In genomic region chr4:84096081-84096480, GRCm38 (mm10) we compare ENCODE assay signal across 29 mouse cellular contexts.
DNase-seq lines count a peak whose midpoint lies in the region; ATAC-seq and TF ChIP-seq lines count a peak whose summit lies in the region.
"Had no signal": no experiment of that assay in that cellular context is flagged by ENCODE, and none has a peak within 500 bp of the region (broad histone marks: within the 10 kb centered on the region; RNA-seq: fewer than 3 reads in every experiment).

No protein-coding gene starts in this region.

- H3K9ac ChIP-seq in stomach, embryonic 14.5 days (replicated peaks; ENCODE audit: low read depth, low read length) = no peak overlapping the region
- H3K9ac ChIP-seq: embryonic facial prominence, embryonic 13.5 days; forebrain, embryonic 13.5 days; heart, embryonic 12.5 days; hindbrain, embryonic 15.5 days; liver, embryonic 12.5 days; liver, postnatal 0 days; midbrain, embryonic 13.5 days; neural tube, embryonic 13.5 days had no signal

- H3K4me1 ChIP-seq in kidney, adult 2 months (ENCODE audit: control insufficient read depth, insufficient read depth, low read length) = no peaks in the 10 kb centered on the region
- peaks cover 15% of the 10 kb centered on the region; the same call in 1 of the 2 replicates for H3K4me1 ChIP-seq in stomach, embryonic 14.5 days (ENCODE audit: control insufficient read depth, insufficient read depth, low read length)
- H3K4me1 ChIP-seq: forebrain, embryonic 13.5 days; liver, embryonic 12.5 days had no signal

- TF ChIP-seq CTCF in kidney, adult 2 months (conservative IDR thresholded peaks at IDR 0.05; ENCODE audit: insufficient read depth, insufficient read length, low read depth, low read length) = no peak

- H3K4me3 ChIP-seq in kidney, adult 2 months (ENCODE audit: insufficient read depth, low read depth, low read length) = no peak overlapping the region
- H3K4me3 ChIP-seq in stomach, embryonic 14.5 days (ENCODE audit: low read depth, low read length) = no peak overlapping the region
- H3K4me3 ChIP-seq: embryonic facial prominence, embryonic 13.5 days; forebrain, embryonic 13.5 days; heart, embryonic 12.5 days; hindbrain, embryonic 15.5 days; liver, embryonic 12.5 days; midbrain, embryonic 13.5 days; neural tube, embryonic 13.5 days had no signal

- peak; percentile 9 for DNase-seq in kidney, adult 2 months
- DNase-seq in kidney, adult 8-10 months = no peak
- peak; percentile 63 for DNase-seq in 3T3-L1 (ENCODE audit: low read depth, low spot score)
- DNase-seq in NIH3T3 (ENCODE audit: low read depth) = peak; percentile 95
- no peak for DNase-seq in spleen, postnatal 10 days (ENCODE audit: low spot score in 2 of 2)
- no peak for DNase-seq in layer of hippocampus, postnatal 36 days
- DNase-seq: adrenal gland, postnatal 10 days; B cell, adult 2 months; cerebellum, adult 8-10 months; cerebellum, postnatal 25 days; gastrocnemius, postnatal 25 days; heart, adult 11 months; heart, postnatal 4 days; kidney, adult 18-20 months; kidney, postnatal 25 days; left cerebral cortex, postnatal 4 days; liver, postnatal 0 days; right cerebral cortex, postnatal 4 days; thymus, adult 18-20 months; thymus, postnatal 36 days had no signal

- no peaks in the 10 kb centered on the region for H3K9me3 ChIP-seq in stomach, embryonic 14.5 days (ENCODE audit: control insufficient read depth, low read depth, low read length)
- H3K9me3 ChIP-seq: embryonic facial prominence, embryonic 13.5 days; forebrain, embryonic 13.5 days; heart, embryonic 12.5 days; hindbrain, embryonic 15.5 days; liver, embryonic 12.5 days; midbrain, embryonic 13.5 days; neural tube, embryonic 13.5 days had no signal

- 86% methylated on average over 4 of the region's 4 CpGs for WGBS in kidney, adult 2 months
- 77% methylated on average over 4 of the region's 4 CpGs for WGBS in stomach, embryonic 14.5 days

- no peak for TF ChIP-seq POLR2A in kidney, adult 2 months (IDR thresholded peaks at IDR 0.05; ENCODE audit: low read depth, low read length)

- no peaks in the 10 kb centered on the region for H3K27me3 ChIP-seq in kidney, adult 2 months (replicated peaks; ENCODE audit: control insufficient read depth, insufficient read depth, low read length)
- H3K27me3 ChIP-seq in stomach, embryonic 14.5 days (ENCODE audit: control insufficient read depth, insufficient read depth, low read length) = no peaks in the 10 kb centered on the region
- H3K27me3 ChIP-seq: embryonic facial prominence, embryonic 13.5 days; forebrain, embryonic 13.5 days; heart, embryonic 12.5 days; hindbrain, embryonic 15.5 days; liver, embryonic 12.5 days; midbrain, embryonic 13.5 days; neural tube, embryonic 13.5 days had no signal

- H3K4me2 ChIP-seq in stomach, embryonic 14.5 days (replicated peaks; ENCODE audit: low read depth, low read length) = no peak overlapping the region
- H3K4me2 ChIP-seq: embryonic facial prominence, embryonic 13.5 days; forebrain, embryonic 13.5 days; heart, embryonic 12.5 days; hindbrain, embryonic 15.5 days; liver, embryonic 12.5 days; midbrain, embryonic 13.5 days; neural tube, embryonic 13.5 days had no signal

- ATAC-seq in stomach, embryonic 14.5 days (ENCODE audit: insufficient number of reproducible peaks, insufficient read depth, low FRiP score, low read depth) = no peak
- ATAC-seq: forebrain, embryonic 13.5 days; liver, embryonic 12.5 days; liver, postnatal 0 days; midbrain, embryonic 13.5 days had no signal

- no peaks in the 10 kb centered on the region for H3K36me3 ChIP-seq in kidney, adult 2 months (ENCODE audit: control insufficient read depth, insufficient read depth, low read length)
- H3K36me3 ChIP-seq in stomach, embryonic 14.5 days (ENCODE audit: control insufficient read depth, insufficient read depth, low read length) = no peaks in the 10 kb centered on the region
- H3K36me3 ChIP-seq: embryonic facial prominence, embryonic 13.5 days; heart, embryonic 12.5 days; hindbrain, embryonic 15.5 days; liver, embryonic 12.5 days; midbrain, embryonic 13.5 days; neural tube, embryonic 13.5 days had no signal

- no peak overlapping the region for H3K27ac ChIP-seq in kidney, adult 2 months (ENCODE audit: insufficient read depth, low read depth, low read length)
- H3K27ac ChIP-seq in stomach, embryonic 14.5 days (ENCODE audit: low read length) = peak overlapping the region; percentile 36
- H3K27ac ChIP-seq: embryonic facial prominence, embryonic 13.5 days; forebrain, embryonic 13.5 days; hindbrain, embryonic 15.5 days; liver, embryonic 12.5 days; macrophage; midbrain, embryonic 13.5 days; neural tube, embryonic 13.5 days had no signal

Comparison
In these comparisons a context has a peak if more than half of its experiments do, and no peak if none do; other contexts are left out.
1. DNase-seq: peak in kidney, adult 2 months (single experiment), 3T3-L1 (single experiment) and NIH3T3 (single experiment); none in kidney, adult 8-10 months (0 of 2), spleen, postnatal 10 days (0 of 2) and layer of hippocampus, postnatal 36 days (0 of 2).